Mouse (Mus musculus) CD4-positive, CD25-positive, alpha-beta regulatory T cell, adult 2 months (primary cell): ENCODE measurements around the gene Cd180.
"Not testable (repeated sequence)": the region's sequence is repeated elsewhere in the genome, so short reads cannot be mapped to it uniquely, and the experiment has no call there.

ENCODE experiments used
- DNase-seq: peaks from one replicate; pipeline ENCODE4 v3.0.0-alpha.2; 2012; ENCODE audit warnings: low read depth, low spot score

Cd180 gene

GRCm38 (mm10) chr13:102677602-102678001, 15.8 kb upstream of the Cd180 start:
- not testable (repeated sequence) for DNase-seq

GRCm38 (mm10) chr13:102678482-102678881, 14.9 kb upstream of the Cd180 start:
- DNase-seq = peak; percentile 82

GRCm38 (mm10) chr13:102684890-102685289, 8.5 kb upstream of the Cd180 start:
- DNase-seq = no peak

- DNase-seq = no peak
Measured at GRCm38 (mm10) chr13:102688121-102688520, 5.2 kb upstream of the Cd180 start.

- no peak for DNase-seq
Measured at GRCm38 (mm10) chr13:102689201-102690090, 3.9 kb upstream of the Cd180 start.

GRCm38 (mm10) chr13:102690184-102690583, 3.2 kb upstream of the Cd180 start:
- DNase-seq = no peak

- no peak for DNase-seq
Measured at GRCm38 (mm10) chr13:102691408-102692150, 1.8 kb upstream of the Cd180 start.

- no peak for DNase-seq
Measured at GRCm38 (mm10) chr13:102694154-102694553, 796 bp downstream of the Cd180 start.

- no peak for DNase-seq
Measured at GRCm38 (mm10) chr13:102695121-102695905, 2.0 kb downstream of the Cd180 start.

- no peak for DNase-seq
Measured at GRCm38 (mm10) chr13:102698335-102698734, 5.0 kb downstream of the Cd180 start.

GRCm38 (mm10) chr13:102698751-102699323, 5.5 kb downstream of the Cd180 start:
- DNase-seq = no peak

GRCm38 (mm10) chr13:102700176-102700575, 6.8 kb downstream of the Cd180 start:
- DNase-seq = no peak

- no peak for DNase-seq
Measured at GRCm38 (mm10) chr13:102700744-102701143, 7.4 kb downstream of the Cd180 start.

- DNase-seq = no peak
Measured at GRCm38 (mm10) chr13:102716973-102717372, 23.6 kb downstream of the Cd180 start.

GRCm38 (mm10) chr13:102725416-102725815, 32.1 kb downstream of the Cd180 start:
- DNase-seq = no peak

- no peak for DNase-seq
Measured at GRCm38 (mm10) chr13:102725906-102726305, 32.5 kb downstream of the Cd180 start.

- DNase-seq = no peak
Measured at GRCm38 (mm10) chr13:102726876-102727275, 33.5 kb downstream of the Cd180 start.

GRCm38 (mm10) chr13:102728035-102728434, 34.7 kb downstream of the Cd180 start:
- DNase-seq = no peak

- DNase-seq = not testable (repeated sequence)
Measured at GRCm38 (mm10) chr13:102728951-102729350, 35.6 kb downstream of the Cd180 start.

- DNase-seq = no peak
Measured at GRCm38 (mm10) chr13:102733063-102733462, 39.7 kb downstream of the Cd180 start.

GRCm38 (mm10) chr13:102737811-102738210, 44.5 kb downstream of the Cd180 start:
- DNase-seq = no peak
